Mouse (Mus musculus): ENCODE results near the gene Atic. TPM values are rescaled to one million over a fixed set of nuclear protein-coding genes. Genes with fewer than 3 reads are reported as not detected.

Gene Atic
- polyA plus RNA-seq, 1 experiment from 2014 or later, result 45.5 TPM

GRCm38 (mm10) chr1:71570116-71570515 is 13.2 kb downstream of the Atic start:
- H3K9me3 ChIP-seq (replicated peaks; ENCODE audit: low read length), result no peaks in the 10 kb centered on the region
- H3K4me1 ChIP-seq (replicated peaks; ENCODE audit: insufficient read depth, low read length), result no peaks in the 10 kb centered on the region
- no peak for DNase-seq (ENCODE audit: low spot score)
- H3K4me2 ChIP-seq (ENCODE audit: low read length), result no peak overlapping the region
- 80% methylated on average over 4 of the region's 4 CpGs for WGBS
- no peak for ATAC-seq (replicated peaks; ENCODE audit: low FRiP score, low read depth)
- no peak overlapping the region for H3K9ac ChIP-seq (ENCODE audit: low read depth, low read length)
- H3K27ac ChIP-seq, result no peak overlapping the region
- peaks cover 38% of the 10 kb centered on the region for H3K36me3 ChIP-seq (ENCODE audit: insufficient read depth, low read length)
- H3K4me3 ChIP-seq (replicated peaks; ENCODE audit: low read depth, low read length), result no peak overlapping the region
- no peak for TF ChIP-seq CTCF (IDR thresholded peaks at IDR 0.05; ENCODE audit: low read depth)
- H3K27me3 ChIP-seq (ENCODE audit: insufficient read depth, low read length), result no peaks in the 10 kb centered on the region

- Histone ChIP-seq H3K9ac (ENCODE audit: low read depth, low read length) (no peak overlapping the region), H3K36me3 (ENCODE audit: insufficient read depth, low read length) (peaks cover 51% of the 10 kb centered on the region), H3K4me3 (replicated peaks; ENCODE audit: low read depth, low read length) (no peak overlapping the region), H3K4me2 (ENCODE audit: low read length) (no peak overlapping the region), H3K27ac (no peak overlapping the region), H3K27me3 (ENCODE audit: insufficient read depth, low read length) (no peaks in the 10 kb centered on the region), H3K4me1 (replicated peaks; ENCODE audit: insufficient read depth, low read length) (no peaks in the 10 kb centered on the region), H3K9me3 (replicated peaks; ENCODE audit: low read length) (no peaks in the 10 kb centered on the region)
- no peak for TF ChIP-seq CTCF (IDR thresholded peaks at IDR 0.05; ENCODE audit: low read depth)
- DNase-seq (ENCODE audit: low spot score) (no peak), ATAC-seq (replicated peaks; ENCODE audit: low FRiP score, low read depth) (no peak)
- WGBS, result 96% methylated on average over 7 of the region's 7 CpGs
Measured at GRCm38 (mm10) chr1:71575987-71576386, 19.0 kb downstream of the Atic start.

- H3K9ac ChIP-seq (ENCODE audit: low read depth, low read length), result no peak overlapping the region
- H3K4me2 ChIP-seq (ENCODE audit: low read length), result no peak overlapping the region
- H3K27ac ChIP-seq, result no peak overlapping the region
- no peak for DNase-seq (ENCODE audit: low spot score)
- H3K9me3 ChIP-seq (replicated peaks; ENCODE audit: low read length), result no peaks in the 10 kb centered on the region
- no peaks in the 10 kb centered on the region for H3K27me3 ChIP-seq (ENCODE audit: insufficient read depth, low read length)
- no peak for ATAC-seq (replicated peaks; ENCODE audit: low FRiP score, low read depth)
- H3K36me3 ChIP-seq (ENCODE audit: insufficient read depth, low read length), result peaks cover 47% of the 10 kb centered on the region
- WGBS, result 94% methylated on average over 6 of the region's 6 CpGs
- no peak overlapping the region for H3K4me3 ChIP-seq (replicated peaks; ENCODE audit: low read depth, low read length)
- no peak for TF ChIP-seq CTCF (IDR thresholded peaks at IDR 0.05; ENCODE audit: low read depth)
- no peaks in the 10 kb centered on the region for H3K4me1 ChIP-seq (replicated peaks; ENCODE audit: insufficient read depth, low read length)
Measured at GRCm38 (mm10) chr1:71576837-71577236, 19.9 kb downstream of the Atic start.

GRCm38 (mm10) chr1:71579526-71579925 is 22.6 kb downstream of the Atic start:
- no peaks in the 10 kb centered on the region for H3K27me3 ChIP-seq (ENCODE audit: insufficient read depth, low read length)
- no peaks in the 10 kb centered on the region for H3K4me1 ChIP-seq (replicated peaks; ENCODE audit: insufficient read depth, low read length)
- ATAC-seq (replicated peaks; ENCODE audit: low FRiP score, low read depth) (no peak), DNase-seq (ENCODE audit: low spot score) (no peak)
- WGBS, result 74% methylated on average over 4 of the region's 4 CpGs
- no peak overlapping the region for H3K27ac ChIP-seq
- H3K4me3 ChIP-seq (replicated peaks; ENCODE audit: low read depth, low read length), result no peak overlapping the region
- no peak for TF ChIP-seq CTCF (IDR thresholded peaks at IDR 0.05; ENCODE audit: low read depth)
- H3K9me3 ChIP-seq (replicated peaks; ENCODE audit: low read length), result no peaks in the 10 kb centered on the region
- H3K36me3 ChIP-seq (ENCODE audit: insufficient read depth, low read length), result peaks cover 42% of the 10 kb centered on the region
- no peak overlapping the region for H3K9ac ChIP-seq (ENCODE audit: low read depth, low read length)
- H3K4me2 ChIP-seq (ENCODE audit: low read length), result no peak overlapping the region

- Histone ChIP-seq H3K4me2 (ENCODE audit: low read length) (no peak overlapping the region), H3K4me3 (replicated peaks; ENCODE audit: low read depth, low read length) (no peak overlapping the region), H3K9me3 (replicated peaks; ENCODE audit: low read length) (no peaks in the 10 kb centered on the region), H3K27me3 (ENCODE audit: insufficient read depth, low read length) (no peaks in the 10 kb centered on the region), H3K4me1 (replicated peaks; ENCODE audit: insufficient read depth, low read length) (no peaks in the 10 kb centered on the region), H3K9ac (ENCODE audit: low read depth, low read length) (no peak overlapping the region), H3K36me3 (ENCODE audit: insufficient read depth, low read length) (peaks cover 42% of the 10 kb centered on the region), H3K27ac (no peak overlapping the region)
- ATAC-seq (replicated peaks; ENCODE audit: low FRiP score, low read depth), result no peak
- DNase-seq (ENCODE audit: low spot score), result no peak
- WGBS, result 86% methylated on average over 12 of the region's 12 CpGs
- no peak for TF ChIP-seq CTCF (IDR thresholded peaks at IDR 0.05; ENCODE audit: low read depth)
Measured at GRCm38 (mm10) chr1:71580408-71580807, 23.5 kb downstream of the Atic start.

GRCm38 (mm10) chr1:71583302-71583701 is 26.4 kb downstream of the Atic start:
- DNase-seq (ENCODE audit: low spot score), result no peak

GRCm38 (mm10) chr1:71583900-71584299 is 26.9 kb downstream of the Atic start:
- Histone ChIP-seq H3K4me2 (ENCODE audit: low read length) (no peak overlapping the region), H3K4me3 (replicated peaks; ENCODE audit: low read depth, low read length) (no peak overlapping the region), H3K27ac (no peak overlapping the region), H3K9ac (ENCODE audit: low read depth, low read length) (no peak overlapping the region), H3K36me3 (ENCODE audit: insufficient read depth, low read length) (peaks cover 13% of the 10 kb centered on the region; the same call in 1 of the 2 replicates), H3K27me3 (ENCODE audit: insufficient read depth, low read length) (no peaks in the 10 kb centered on the region), H3K4me1 (replicated peaks; ENCODE audit: insufficient read depth, low read length) (no peaks in the 10 kb centered on the region), H3K9me3 (replicated peaks; ENCODE audit: low read length) (no peaks in the 10 kb centered on the region)
- DNase-seq (ENCODE audit: low spot score) (no peak), ATAC-seq (replicated peaks; ENCODE audit: low FRiP score, low read depth) (no peak)
- 92% methylated on average over 7 of the region's 7 CpGs for WGBS
- TF ChIP-seq CTCF (IDR thresholded peaks at IDR 0.05; ENCODE audit: low read depth), result no peak

More at GRCm38 (mm10) chr1:71583302-71583701, 26.4 kb downstream of the Atic start:
- TF ChIP-seq CTCF (IDR thresholded peaks at IDR 0.05; ENCODE audit: low read depth), result no peak
- Histone ChIP-seq H3K4me2 (ENCODE audit: low read length) (no peak overlapping the region), H3K27ac (no peak overlapping the region), H3K4me1 (replicated peaks; ENCODE audit: insufficient read depth, low read length) (no peaks in the 10 kb centered on the region), H3K9me3 (replicated peaks; ENCODE audit: low read length) (no peaks in the 10 kb centered on the region), H3K36me3 (ENCODE audit: insufficient read depth, low read length) (peaks cover 19% of the 10 kb centered on the region), H3K4me3 (replicated peaks; ENCODE audit: low read depth, low read length) (no peak overlapping the region), H3K9ac (ENCODE audit: low read depth, low read length) (no peak overlapping the region), H3K27me3 (ENCODE audit: insufficient read depth, low read length) (no peaks in the 10 kb centered on the region)
- no peak for ATAC-seq (replicated peaks; ENCODE audit: low FRiP score, low read depth)
- WGBS, result 96% methylated on average over 8 of the region's 8 CpGs

All from kidney, postnatal 0 days (tissue).